Mouse (Mus musculus) kidney, adult 11 months (tissue): ENCODE data around the gene Gpr19.
A peak's percentile ranks its signal among the peaks of the same experiment; 100 is the strongest.

Experiments
- DNase-seq: peaks from one replicate; pipeline ENCODE4 v3.0.0; 2022

The Gpr19 gene

DNA sequence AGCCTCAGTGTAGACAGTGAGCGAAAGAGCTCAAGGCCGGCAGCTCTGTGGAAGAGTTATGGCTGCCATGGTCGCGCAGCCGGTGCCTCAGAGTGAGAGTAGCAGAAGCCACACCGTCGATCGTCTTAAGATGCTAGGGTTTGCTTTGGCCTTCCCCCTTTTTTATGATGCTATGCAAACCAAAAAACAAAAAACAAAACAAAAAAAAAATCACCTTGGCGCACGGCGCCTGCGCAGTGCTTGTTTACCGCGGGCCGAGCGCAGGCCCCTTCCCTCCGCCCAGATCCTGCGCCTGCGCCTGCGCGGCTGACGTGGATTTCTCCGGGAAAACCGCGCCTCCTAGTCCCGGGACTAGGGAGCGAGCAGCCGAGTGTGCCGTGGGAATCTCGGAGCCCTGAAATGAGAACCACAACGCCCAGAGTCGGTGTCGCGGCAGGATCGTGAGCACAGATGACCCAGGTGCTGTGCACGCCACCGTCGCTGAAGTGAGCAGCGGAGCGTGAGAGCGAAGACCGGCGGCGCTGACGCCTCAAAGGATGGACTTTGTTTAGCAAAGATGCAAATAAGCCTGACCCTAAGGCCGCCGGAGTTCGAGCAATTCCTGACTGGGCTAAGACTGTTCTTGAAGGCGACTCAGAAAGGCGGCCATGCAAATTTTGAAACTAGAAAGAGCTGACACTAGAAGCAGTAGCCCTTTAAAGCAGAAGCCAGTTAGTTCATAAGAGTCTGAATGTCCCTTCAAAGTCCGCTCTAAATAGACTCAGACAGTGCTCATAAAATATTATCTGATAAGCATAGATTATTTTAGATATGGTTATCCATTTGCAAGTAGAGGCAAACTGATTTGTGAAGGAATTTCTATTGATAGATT is at the start of gene Gpr19:
Gene Gpr19 (minus strand): TSS at position 484 of the 871 bp plus-strand sequence.
- peak; percentile 90 for DNase-seq

DNA sequence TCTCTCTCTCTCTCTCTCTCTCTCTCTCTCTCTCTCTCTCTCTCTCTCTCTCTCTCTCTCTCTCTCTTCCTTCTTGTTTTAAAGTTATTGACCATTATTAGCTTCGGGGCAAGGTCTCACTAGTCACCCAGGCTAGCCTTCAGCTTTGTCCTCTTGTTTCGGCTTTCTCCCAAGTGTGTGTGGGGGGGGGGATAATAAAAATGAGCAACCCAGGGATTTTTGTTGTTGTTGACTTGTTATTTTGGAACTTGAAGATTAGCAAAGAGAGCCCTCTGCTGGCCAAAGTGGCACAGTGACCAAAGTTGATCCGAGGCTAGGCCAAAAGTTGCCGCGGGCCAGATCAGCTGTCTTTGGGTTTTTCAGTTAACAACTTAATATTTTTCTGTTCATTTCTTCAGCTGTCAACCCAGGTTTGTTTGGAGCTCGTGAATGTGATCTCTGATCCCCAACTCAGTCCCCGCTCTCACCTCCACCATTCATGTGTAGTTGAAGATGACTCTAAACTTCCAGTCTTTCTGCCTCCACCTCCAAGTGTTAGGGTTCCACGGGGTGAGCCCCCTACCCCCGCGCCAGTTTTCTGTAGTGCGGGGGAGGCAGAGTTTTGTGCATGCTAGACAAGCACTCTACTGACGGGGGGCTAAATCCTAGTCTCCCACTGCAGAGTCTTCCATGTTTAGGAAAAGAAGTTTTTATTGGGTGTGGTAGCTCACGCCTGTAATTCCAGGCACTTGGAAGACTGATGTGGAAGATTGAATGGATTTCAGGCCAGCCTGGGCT is 49.1 kb upstream of the Gpr19 start:
- DNase-seq, result peak; percentile 68

DNA sequence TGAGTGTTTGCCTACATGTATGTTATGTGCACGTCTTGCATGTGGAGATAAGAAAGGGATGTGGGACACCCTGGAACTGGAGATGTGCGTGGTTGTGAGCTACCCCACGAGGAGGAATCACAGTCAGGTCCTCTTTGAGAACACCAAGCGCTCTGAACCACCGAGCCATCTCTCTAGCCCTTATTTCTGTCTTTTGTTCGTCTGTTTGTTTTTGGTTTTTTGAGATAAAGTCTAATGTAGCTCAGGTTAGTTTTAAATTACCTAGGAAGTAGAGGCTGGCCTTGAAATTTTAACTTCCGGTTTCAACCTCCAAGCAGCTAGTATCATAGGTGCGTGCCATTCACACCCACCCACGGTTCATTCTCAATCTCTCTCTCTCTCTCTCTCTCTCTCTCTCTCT is 48.5 kb upstream of the Gpr19 start:
- no peak for DNase-seq

DNA sequence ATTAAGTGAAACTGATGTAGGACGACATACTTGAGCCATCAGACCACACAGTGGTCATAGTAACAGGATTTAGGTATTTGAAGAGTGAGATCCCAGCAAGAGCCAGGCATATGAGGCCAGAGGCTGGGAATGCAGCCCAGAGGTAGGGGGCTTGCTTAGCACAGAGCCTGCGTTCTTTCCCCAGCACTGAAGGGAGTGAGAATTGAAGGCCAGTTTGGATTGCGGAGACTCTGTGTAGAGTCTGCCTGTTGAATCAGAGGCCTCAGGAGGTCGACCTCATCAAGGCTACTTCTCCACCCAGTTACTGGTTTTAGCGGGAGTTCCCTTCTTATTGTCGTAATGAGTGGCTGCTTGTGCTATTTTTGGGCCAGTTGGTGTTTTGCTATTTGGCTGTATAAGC is 47.7 kb upstream of the Gpr19 start:
- no peak for DNase-seq

DNA sequence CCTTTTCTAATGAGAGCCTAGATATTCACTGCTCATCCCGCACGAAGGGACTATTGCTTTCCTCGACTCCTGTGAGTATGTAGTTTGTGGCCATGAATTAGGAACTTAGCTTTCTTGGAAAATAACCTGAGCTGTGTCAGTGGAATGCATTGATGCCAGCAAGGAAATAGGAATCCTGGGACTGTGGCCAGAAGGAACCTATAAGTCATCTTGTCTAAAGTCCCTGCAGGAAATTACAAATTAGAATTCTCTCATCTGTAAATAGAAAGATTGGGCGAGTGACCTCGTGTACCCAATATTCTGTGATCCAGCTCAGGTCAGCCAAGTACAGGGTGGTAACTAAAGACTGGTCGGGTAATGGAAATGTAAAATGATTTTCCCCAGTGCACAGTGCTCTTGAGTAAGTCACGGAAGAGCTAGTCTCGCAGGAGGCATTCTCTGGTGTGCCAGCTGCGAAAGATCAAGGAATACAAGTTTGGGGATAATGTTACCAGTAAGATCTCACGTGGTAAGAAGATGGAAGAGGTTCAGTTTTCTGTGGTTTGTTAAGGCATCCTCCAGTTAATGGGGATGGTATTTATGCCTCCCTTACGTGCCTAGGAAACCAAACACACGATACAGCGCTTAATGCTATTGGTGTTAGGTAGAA is 45.5 kb upstream of the Gpr19 start:
- no peak for DNase-seq

DNA sequence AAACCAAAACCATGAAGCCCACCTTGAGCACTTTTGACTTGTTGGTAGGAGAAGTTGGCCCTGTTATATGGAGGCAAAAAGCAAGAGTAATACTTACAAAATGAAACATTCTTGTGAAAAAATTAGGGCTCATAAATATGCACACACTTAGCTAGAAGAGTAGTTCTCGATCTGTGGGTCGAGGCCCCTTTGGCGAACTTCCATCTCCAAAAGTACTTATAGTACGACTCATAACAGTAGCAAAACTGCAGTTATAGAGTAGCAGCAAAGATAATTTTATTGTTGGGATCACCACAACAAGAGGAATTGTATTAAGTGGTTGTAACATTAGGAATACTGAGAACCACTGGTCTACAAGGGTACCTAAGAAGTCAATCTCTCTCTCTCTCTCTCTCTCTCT is 41.4 kb upstream of the Gpr19 start:
- no peak for DNase-seq

DNA sequence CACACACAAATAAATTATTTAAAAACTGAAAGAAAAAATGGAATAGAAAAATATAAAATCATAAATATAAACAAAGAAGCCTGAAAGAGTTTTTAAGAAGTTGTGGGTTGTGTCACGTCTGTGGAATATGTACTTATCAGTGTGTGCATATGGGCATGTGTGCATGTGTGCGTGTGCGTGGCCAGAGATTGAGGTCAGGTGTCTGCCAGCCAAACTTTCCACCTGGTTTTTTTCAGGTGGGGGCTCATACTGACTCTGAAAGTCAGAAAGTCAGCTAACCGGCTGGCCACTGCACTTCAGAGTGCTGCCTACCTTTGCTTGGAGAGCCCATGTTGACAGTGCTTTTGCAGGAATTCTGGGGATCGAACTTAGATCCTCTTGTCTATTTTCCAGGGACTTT is 35.9 kb upstream of the Gpr19 start:
- no peak for DNase-seq

DNA sequence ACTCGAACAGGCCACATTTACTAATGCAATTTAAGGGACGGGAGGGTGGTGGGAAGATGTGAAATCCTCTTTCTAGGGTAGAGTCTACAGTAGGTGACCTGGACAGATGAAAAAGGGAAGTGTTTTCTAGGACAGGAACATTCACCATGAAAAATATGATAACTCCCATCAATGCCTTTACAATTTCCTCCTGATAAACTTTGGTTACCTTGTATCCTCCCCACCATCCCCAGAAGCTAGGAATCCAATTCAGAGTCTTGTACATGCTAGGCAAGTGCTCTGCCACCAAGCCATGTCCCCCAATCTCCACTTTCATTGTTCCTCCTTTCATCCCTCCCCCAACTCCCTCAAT is 34.8 kb upstream of the Gpr19 start:
- DNase-seq, result no peak

DNA sequence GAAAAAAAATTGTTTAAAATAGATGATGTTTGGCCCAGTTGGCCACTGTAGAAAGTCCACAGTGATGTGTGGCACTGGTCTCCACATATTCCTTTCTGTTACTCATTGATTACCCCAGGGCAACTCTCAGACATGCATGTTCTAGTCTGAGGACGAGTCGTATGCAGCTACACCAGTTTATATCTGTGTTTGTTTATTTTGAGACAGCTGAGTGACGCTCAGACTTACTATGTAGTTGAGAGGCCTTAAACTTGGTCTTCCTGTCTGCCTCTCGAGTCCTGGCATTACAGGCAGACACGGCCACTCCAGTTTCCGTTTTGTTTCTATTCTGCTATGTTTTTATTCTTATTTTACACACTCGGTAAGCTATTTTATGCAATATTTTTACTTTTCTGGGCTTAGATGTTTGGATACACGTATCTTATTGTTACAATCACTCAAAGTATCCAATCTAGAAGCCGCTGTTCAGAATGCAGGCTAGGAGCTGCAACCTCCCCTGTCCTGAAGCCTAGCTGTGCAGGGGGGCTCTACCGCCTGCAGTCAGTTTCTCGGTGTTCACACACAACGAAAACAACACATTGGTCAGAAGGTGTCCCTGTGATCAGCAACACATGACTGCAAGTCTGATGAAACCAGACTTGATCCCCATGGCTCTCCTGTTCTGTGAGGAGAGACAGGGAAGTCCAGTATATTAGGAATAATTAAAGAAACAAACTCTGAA is 34.3 kb upstream of the Gpr19 start:
- no peak for DNase-seq

DNA sequence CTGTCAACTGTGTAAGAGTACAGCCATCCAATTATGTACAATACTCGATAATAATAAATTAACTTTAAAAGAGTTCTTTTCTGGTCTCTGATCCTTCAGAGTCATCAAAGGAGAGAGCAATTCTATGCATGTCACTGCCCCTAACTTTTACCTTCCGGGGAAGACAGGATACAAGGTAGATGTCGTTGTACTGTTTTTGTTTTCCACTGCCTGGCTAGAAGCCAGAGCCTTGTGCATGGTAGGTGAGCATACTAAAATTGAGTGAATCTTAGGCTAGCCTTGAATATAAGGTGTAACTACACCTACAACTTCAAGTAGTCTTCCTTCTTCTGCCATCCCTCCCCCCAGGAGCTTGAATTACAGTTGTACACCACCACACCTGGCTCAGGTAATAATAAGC is 32.8 kb upstream of the Gpr19 start:
- no peak for DNase-seq

DNA sequence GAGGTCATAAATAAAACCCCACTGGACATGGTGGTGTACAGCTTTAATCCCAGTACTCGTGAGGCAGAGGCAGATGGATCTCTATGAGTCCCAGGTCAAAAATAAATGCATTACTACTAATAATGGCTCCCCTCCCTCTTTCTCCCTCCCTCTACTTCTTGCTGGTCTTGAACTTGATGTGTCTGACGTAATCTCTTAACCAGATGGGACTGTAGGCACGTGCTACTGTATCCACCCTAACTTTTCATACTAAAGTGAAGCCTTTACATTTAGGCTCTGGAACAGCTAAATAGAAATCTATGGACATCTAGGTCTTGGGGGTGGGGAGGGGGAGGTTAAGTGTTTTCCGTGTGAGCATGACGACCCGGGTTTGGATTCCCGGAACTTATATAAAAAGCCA is 32.0 kb upstream of the Gpr19 start:
- DNase-seq, result no peak

DNA sequence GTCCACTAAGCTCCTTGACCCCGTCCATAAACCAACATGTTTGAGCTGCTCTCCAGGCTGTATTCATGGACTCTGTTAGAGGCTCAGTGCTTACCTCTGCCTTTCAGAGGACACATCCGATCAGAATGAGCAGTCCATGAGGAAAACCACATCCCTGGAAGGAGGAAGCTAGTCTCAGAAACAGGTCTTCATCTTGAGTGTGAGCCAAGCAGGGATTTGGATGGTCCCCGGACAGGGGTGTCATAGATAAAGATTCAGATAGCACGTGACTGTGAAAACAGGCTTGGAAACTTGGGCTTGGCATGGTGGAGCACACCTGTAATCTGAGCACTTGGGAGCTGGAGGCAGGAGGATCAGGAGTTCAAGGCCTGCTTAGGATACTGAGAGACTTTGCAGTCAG is 31.5 kb upstream of the Gpr19 start:
- no peak for DNase-seq

DNA sequence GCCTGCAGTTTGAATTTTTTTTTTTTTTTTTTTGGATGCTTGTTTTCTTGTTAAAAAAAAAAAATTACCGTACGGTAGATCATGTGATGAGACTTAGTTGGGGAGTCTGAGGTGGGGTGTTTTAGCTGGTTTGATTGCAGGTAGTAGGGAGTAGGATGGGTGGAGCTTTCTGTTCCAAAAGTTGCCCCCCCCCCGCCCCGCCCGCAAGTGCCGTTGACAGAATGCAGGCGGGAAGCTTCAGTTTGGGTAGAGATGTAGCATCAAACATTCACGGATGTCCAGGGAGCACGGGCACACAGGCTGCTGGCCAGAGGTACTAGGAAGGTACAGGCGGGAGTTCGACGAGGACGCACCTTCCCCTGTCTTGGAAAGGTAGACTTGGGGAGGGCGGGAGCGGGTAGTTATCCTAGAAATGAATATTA is 30.5 kb upstream of the Gpr19 start:
- peak; percentile 51 for DNase-seq

DNA sequence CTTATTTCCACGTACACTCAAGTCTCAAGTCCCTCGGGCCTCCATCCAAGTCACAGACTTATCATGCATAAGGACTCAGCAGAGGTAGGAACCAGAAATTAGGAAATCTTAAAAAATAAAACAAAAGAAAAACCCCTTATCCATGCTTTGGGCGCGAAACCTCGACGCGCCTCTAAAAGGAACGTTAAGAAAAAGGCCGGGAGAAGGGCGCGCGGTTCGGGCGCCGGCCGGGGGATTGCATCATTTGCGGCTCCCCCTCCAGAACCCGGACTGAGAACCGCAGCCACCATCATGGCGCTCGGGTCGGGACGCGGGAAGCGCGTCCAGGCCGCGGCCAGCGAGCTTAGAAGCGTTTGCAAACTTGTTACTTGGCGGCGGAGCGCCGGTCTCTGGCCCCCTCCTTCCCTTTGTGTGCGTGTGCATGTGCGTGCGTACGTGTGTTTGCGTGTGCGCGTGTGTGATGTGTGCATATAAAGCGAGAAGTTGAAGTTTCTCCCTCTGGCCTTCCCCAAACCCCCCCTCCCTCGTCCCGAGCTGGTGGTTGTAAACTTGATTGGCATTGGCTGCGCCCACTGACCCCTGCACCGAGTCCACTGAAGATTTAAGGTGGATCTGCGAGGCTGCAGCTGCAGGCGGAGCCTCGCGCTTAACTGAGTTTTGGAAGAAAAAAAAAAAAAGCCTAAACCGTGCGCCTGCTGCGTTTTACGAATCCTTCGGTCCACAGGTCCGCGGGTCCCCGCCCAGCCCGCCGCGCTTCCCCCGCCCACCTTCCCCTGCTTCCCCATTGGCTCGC is 29.9 kb upstream of the Gpr19 start:
- DNase-seq, result peak; percentile 95

DNA sequence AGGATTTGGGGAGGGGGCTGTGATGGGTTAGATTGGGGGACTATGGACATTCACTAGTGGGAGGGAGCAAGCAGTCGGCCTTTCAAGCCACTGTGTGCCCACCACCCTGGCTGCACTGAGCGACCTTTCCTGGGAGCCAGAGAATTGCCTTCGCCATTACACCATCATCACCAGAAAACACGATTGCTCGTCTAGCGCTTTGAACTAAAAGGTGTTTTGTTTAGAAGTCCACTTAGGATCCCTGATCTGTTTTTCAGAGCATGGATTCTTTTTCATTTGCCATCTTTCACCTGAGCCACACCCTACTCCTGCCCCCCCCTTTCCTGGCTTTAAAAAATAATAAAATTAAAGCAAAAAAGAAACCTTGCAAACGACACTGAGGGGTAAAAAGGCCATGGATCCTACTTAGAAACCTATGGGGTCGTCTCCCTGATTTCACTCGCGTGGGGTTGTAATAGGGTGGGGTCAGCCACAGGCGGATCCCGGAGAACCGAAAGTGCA is 29.3 kb upstream of the Gpr19 start:
- DNase-seq, result peak; percentile 23

DNA sequence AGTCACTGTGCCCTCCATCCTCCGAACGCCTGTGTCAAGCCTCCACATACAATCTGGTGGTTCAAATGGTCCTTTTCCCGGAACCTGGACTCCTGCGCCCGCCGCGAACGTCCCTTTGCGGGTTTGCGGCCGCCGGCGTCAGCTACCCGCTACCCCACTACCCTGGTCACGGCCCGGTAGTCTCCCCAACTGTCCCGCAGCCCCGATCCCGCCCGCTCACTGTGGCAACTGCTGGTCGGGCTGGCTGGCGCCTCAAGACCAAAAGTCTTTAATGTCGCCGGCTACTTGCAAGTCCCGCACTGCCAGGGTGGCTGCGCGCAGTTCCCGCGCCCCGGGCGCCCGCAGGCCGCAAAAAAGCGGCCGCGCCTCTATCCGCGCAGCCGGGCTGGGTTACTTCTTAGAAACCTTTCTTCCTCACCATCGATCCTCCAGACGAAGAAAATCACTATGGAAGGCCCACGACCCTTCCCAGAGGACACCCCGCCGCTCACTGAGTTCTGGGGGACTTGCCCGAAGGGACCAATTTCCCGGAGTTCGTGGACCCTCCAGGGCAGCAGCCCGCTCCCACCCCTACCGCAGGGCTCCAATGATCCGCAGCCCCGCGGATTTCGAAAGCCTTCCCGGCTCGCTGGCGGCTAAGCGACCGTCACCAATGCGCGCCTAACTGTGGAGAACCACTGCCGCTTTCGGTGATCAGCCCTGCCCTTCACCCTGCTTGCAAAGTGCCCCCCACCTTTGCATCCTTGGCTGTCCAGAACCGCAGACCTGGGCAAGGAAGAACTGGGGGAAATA is 28.6 kb upstream of the Gpr19 start:
- DNase-seq, result peak; percentile 44

DNA sequence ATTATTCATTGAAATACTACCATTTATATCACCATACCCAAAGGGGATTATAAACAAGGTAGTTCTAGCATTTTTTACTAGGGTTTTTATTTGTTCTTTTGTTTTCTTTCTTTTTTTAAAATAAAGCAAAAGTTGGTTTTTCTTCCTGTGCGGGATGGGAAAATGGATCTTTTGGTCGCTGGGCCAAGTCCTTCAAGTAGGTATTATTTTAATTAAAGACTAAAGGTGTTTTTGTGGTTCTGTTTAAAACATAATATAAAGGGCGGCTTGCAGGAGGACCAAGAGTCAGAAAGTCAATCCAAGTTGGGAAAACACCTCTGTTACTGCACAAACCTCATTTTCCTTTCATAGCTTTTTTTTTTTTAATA is 27.9 kb upstream of the Gpr19 start:
- DNase-seq, result no peak

DNA sequence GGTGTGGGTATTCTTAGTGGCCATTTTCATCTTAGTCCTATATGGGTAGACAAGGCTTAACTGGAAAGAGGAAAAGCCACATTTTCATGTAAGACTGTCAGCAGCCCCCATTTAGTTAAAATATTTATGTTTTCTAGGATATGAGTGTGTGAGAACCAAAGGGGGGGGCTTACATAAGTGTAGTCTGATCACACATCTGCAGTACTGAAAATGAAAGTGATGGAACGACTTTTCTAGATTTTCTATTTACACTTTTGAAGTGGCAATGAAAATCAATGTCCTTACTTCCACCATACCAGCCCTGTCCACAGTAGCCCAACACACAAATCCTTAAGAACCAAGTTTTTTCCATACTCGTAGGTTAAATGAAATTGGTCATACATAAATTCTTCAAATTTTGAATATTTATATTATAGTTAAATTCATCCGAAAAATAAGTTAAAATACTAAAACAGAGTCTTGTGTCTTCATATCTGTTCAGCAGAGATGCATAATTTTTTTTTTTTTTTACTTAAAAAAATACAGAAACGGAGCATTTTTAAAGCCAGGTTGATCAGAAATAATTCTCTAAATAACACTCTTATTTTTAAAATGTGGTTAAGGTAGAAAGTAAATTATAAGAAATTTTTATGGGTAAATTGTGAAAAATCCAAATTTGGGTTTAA is 27.4 kb upstream of the Gpr19 start:
- no peak for DNase-seq

DNA sequence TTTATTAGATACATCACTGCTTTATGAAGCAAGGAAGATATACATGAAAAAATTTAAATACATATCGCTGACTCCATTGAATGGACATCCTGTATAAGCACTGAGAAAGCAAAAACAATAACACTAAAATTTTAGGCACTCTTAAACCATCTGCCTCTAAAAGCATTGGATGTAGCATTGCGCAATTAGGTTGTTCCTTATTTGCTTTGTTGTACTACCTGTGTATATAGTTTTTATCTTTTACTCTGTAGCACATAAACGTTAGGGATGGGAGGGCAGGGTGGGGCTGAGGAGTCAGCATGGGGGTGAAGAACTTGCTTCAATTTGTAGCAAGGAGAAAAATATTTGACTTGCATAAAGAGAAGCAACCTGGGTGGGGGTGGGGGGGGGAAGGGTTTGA is 25.9 kb upstream of the Gpr19 start:
- DNase-seq, result no peak

DNA sequence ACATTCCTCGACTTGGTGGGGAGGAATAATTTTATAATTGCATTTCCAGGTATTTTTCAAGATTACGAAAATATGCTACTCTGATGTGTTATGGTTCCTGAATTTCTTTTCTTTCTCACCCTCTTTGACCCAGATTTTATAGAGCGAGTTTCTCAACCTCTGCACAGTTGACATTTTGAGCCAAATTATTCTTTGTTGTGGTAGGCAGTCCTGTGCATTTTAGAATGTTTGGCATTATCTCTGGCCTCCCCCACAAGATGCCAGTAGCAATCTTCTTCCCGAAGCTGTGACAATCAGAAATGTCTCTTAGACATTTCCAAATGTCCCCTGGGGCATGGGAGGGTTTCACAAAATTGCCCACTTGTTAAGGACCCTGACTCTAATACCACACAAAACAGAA is 25.3 kb upstream of the Gpr19 start:
- DNase-seq, result no peak
